Mouse (Mus musculus): ENCODE measurements around the gene Ndufab1.
A peak's percentile ranks its signal among the peaks of the same experiment; 100 is the strongest.
"Not testable (repeated sequence)": the region's sequence is repeated elsewhere in the genome, so short reads cannot be mapped to it uniquely, and the experiment has no call there.

Gene Ndufab1

GRCm38 (mm10) chr7:122101747-122102244 lies at the start of gene Ndufab1:
TSS of gene Ndufab1 (minus strand) at chr7:122101886.
- DNase-seq, result peak; percentile 69

- no peak for DNase-seq
These were observed 39.3 kb upstream of the Ndufab1 start for GRCm38 (mm10) chr7:122140991-122141390.

GRCm38 (mm10) chr7:122138190-122138589 lies 36.5 kb upstream of the Ndufab1 start:
- DNase-seq, result no peak

- DNase-seq, result no peak
These were observed 35.4 kb upstream of the Ndufab1 start for GRCm38 (mm10) chr7:122137071-122137470.

- DNase-seq, result no peak
These were observed 33.4 kb upstream of the Ndufab1 start for GRCm38 (mm10) chr7:122135070-122135469.

- no peak for DNase-seq
These were observed 31.6 kb upstream of the Ndufab1 start for GRCm38 (mm10) chr7:122133338-122133625.

GRCm38 (mm10) chr7:122132497-122133337 lies 31.0 kb upstream of the Ndufab1 start, which contains the start of the genes Palb2 and Dctn5:
TSS of gene Palb2 (minus strand) at chr7:122132985.
TSS of gene Dctn5 (plus strand) at chr7:122133041.
- peak; percentile 97 to 98 for DNase-seq

- no peak for DNase-seq
These were observed 30.1 kb upstream of the Ndufab1 start for GRCm38 (mm10) chr7:122131834-122132233.

- DNase-seq, result no peak
These were observed 25.3 kb upstream of the Ndufab1 start for GRCm38 (mm10) chr7:122126946-122127345.

GRCm38 (mm10) chr7:122125636-122126035 lies 23.9 kb upstream of the Ndufab1 start:
- no peak for DNase-seq

GRCm38 (mm10) chr7:122123518-122123917 lies 21.8 kb upstream of the Ndufab1 start:
- DNase-seq, result no peak

- DNase-seq, result no peak
These were observed 6.5 kb upstream of the Ndufab1 start for GRCm38 (mm10) chr7:122108206-122108605.

GRCm38 (mm10) chr7:122101014-122101746 lies 506 bp downstream of the Ndufab1 start:
- not testable (repeated sequence) for DNase-seq

GRCm38 (mm10) chr7:122099222-122099621 lies 2.5 kb downstream of the Ndufab1 start:
- peak in 1 of 2 experiments; percentile 23 for DNase-seq

- DNase-seq, result no peak
These were observed 3.7 kb downstream of the Ndufab1 start for GRCm38 (mm10) chr7:122098009-122098408.

GRCm38 (mm10) chr7:122094564-122095330 lies 6.9 kb downstream of the Ndufab1 start:
- no peak for DNase-seq

GRCm38 (mm10) chr7:122087195-122087982 lies 14.3 kb downstream of the Ndufab1 start:
- DNase-seq, result no peak

GRCm38 (mm10) chr7:122081071-122081470 lies 20.6 kb downstream of the Ndufab1 start:
- no peak for DNase-seq

- DNase-seq, result no peak
These were observed 21.7 kb downstream of the Ndufab1 start for GRCm38 (mm10) chr7:122079798-122080554.

GRCm38 (mm10) chr7:122074374-122074773 lies 27.3 kb downstream of the Ndufab1 start:
- DNase-seq, result no peak

Measured in thymus, adult 18-20 months (tissue).